Mouse (Mus musculus): Measurements from ENCODE around the gene Slmap. TPM values are rescaled to one million over a fixed set of nuclear protein-coding genes. Genes with fewer than 3 reads are reported as not detected.

The Slmap gene
- polyA plus RNA-seq, 1 experiment from 2014 or later, result 19.1 TPM

- Histone ChIP-seq H3K27me3 (ENCODE audit: control insufficient read depth, insufficient read depth, low read length) (no peaks in the 10 kb centered on the region), H3K27ac (replicated peaks; ENCODE audit: low read depth, low read length) (no peak overlapping the region), H3K4me2 (ENCODE audit: low read length) (no peak overlapping the region), H3K9me3 (ENCODE audit: control insufficient read depth, low read length) (no peaks in the 10 kb centered on the region), H3K4me3 (replicated peaks; ENCODE audit: low read depth, low read length) (no peak overlapping the region), H3K9ac (replicated peaks; ENCODE audit: low read length) (no peak overlapping the region), H3K36me3 (ENCODE audit: control insufficient read depth, insufficient read depth, low read length) (no peaks in the 10 kb centered on the region), H3K4me1 (ENCODE audit: control insufficient read depth, insufficient read depth, low read length) (no peaks in the 10 kb centered on the region)
- 89% methylated on average over 4 of the region's 4 CpGs for WGBS
- DNase-seq (no peak), ATAC-seq (ENCODE audit: low FRiP score, low TSS enrichment) (no peak)
Observed at GRCm38 (mm10) chr14:26539241-26539640, 4.5 kb upstream of the Slmap start.

- under 1% methylated on average over 92 of the region's 92 CpGs for WGBS
- peak; percentile 70 for DNase-seq
Observed at GRCm38 (mm10) chr14:26533821-26534756, 642 bp downstream of the Slmap start.

GRCm38 (mm10) chr14:26533267-26533666, 1.5 kb downstream of the Slmap start:
- Histone ChIP-seq H3K4me1 (ENCODE audit: control insufficient read depth, insufficient read depth, low read length) (peaks cover 33% of the 10 kb centered on the region), H3K4me3 (replicated peaks; ENCODE audit: low read depth, low read length) (peak overlapping the region; percentile 94), H3K4me2 (ENCODE audit: low read length) (peak overlapping the region; percentile 78), H3K9me3 (ENCODE audit: control insufficient read depth, low read length) (no peaks in the 10 kb centered on the region), H3K9ac (replicated peaks; ENCODE audit: low read length) (peak overlapping the region; percentile 86), H3K27me3 (ENCODE audit: control insufficient read depth, insufficient read depth, low read length) (no peaks in the 10 kb centered on the region), H3K36me3 (ENCODE audit: control insufficient read depth, insufficient read depth, low read length) (no peaks in the 10 kb centered on the region), H3K27ac (replicated peaks; ENCODE audit: low read depth, low read length) (no peak overlapping the region)
- WGBS, result 29% methylated on average over 19 of the region's 19 CpGs
- ATAC-seq (ENCODE audit: low FRiP score, low TSS enrichment) (no peak), DNase-seq (no peak)

More at GRCm38 (mm10) chr14:26533821-26534756, 642 bp downstream of the Slmap start:
- H3K4me2 ChIP-seq (ENCODE audit: low read length), result peak overlapping the region; percentile 78
- no peaks in the 10 kb centered on the region for H3K36me3 ChIP-seq (ENCODE audit: control insufficient read depth, insufficient read depth, low read length)
- peak; percentile 91 for ATAC-seq (ENCODE audit: low FRiP score, low TSS enrichment)
- H3K27me3 ChIP-seq (ENCODE audit: control insufficient read depth, insufficient read depth, low read length), result no peaks in the 10 kb centered on the region
- peak overlapping the region; percentile 82 for H3K27ac ChIP-seq (replicated peaks; ENCODE audit: low read depth, low read length)
- peak overlapping the region; percentile 94 for H3K4me3 ChIP-seq (replicated peaks; ENCODE audit: low read depth, low read length)
- H3K9me3 ChIP-seq (ENCODE audit: control insufficient read depth, low read length), result no peaks in the 10 kb centered on the region
- peaks cover 33% of the 10 kb centered on the region for H3K4me1 ChIP-seq (ENCODE audit: control insufficient read depth, insufficient read depth, low read length)
- H3K9ac ChIP-seq (replicated peaks; ENCODE audit: low read length), result peak overlapping the region; percentile 86

- 65% methylated on average over 9 of the region's 9 CpGs for WGBS
- H3K9ac ChIP-seq (replicated peaks; ENCODE audit: low read length), result peak overlapping the region; percentile 86
- H3K4me1 ChIP-seq (ENCODE audit: control insufficient read depth, insufficient read depth, low read length), result peaks cover 33% of the 10 kb centered on the region
- H3K27me3 ChIP-seq (ENCODE audit: control insufficient read depth, insufficient read depth, low read length), result no peaks in the 10 kb centered on the region
- no peak for DNase-seq
- no peaks in the 10 kb centered on the region for H3K9me3 ChIP-seq (ENCODE audit: control insufficient read depth, low read length)
- peak overlapping the region; percentile 94 for H3K4me3 ChIP-seq (replicated peaks; ENCODE audit: low read depth, low read length)
- ATAC-seq (ENCODE audit: low FRiP score, low TSS enrichment), result no peak
- peak overlapping the region; percentile 78 for H3K4me2 ChIP-seq (ENCODE audit: low read length)
- H3K27ac ChIP-seq (replicated peaks; ENCODE audit: low read depth, low read length), result no peak overlapping the region
- no peaks in the 10 kb centered on the region for H3K36me3 ChIP-seq (ENCODE audit: control insufficient read depth, insufficient read depth, low read length)
Observed at GRCm38 (mm10) chr14:26532752-26533151, 2.0 kb downstream of the Slmap start.

- ATAC-seq (ENCODE audit: low FRiP score, low TSS enrichment) (no peak), DNase-seq (no peak)
- Histone ChIP-seq H3K4me1 (ENCODE audit: control insufficient read depth, insufficient read depth, low read length) (peaks cover 33% of the 10 kb centered on the region), H3K4me3 (replicated peaks; ENCODE audit: low read depth, low read length) (0 out of 2 replicates have a peak overlapping the region, but pooled peaks have one; percentile 1), H3K4me2 (ENCODE audit: low read length) (peak overlapping the region; percentile 20), H3K27me3 (ENCODE audit: control insufficient read depth, insufficient read depth, low read length) (no peaks in the 10 kb centered on the region), H3K9me3 (ENCODE audit: control insufficient read depth, low read length) (no peaks in the 10 kb centered on the region), H3K36me3 (ENCODE audit: control insufficient read depth, insufficient read depth, low read length) (no peaks in the 10 kb centered on the region), H3K27ac (replicated peaks; ENCODE audit: low read depth, low read length) (no peak overlapping the region), H3K9ac (replicated peaks; ENCODE audit: low read length) (0 out of 2 replicates have a peak overlapping the region, but pooled peaks have one; percentile 12)
- whole genome bisulfite sequencing, result 86% methylated on average over 10 of the region's 10 CpGs
Observed at GRCm38 (mm10) chr14:26531410-26532313, 3.1 kb downstream of the Slmap start.

- no peak for DNase-seq
Observed at GRCm38 (mm10) chr14:26530350-26530749, 4.4 kb downstream of the Slmap start.

GRCm38 (mm10) chr14:26528296-26528695, 6.4 kb downstream of the Slmap start:
- no peak overlapping the region for H3K9ac ChIP-seq (replicated peaks; ENCODE audit: low read length)
- ATAC-seq (ENCODE audit: low FRiP score, low TSS enrichment), result no peak
- no peak overlapping the region for H3K4me3 ChIP-seq (replicated peaks; ENCODE audit: low read depth, low read length)
- H3K9me3 ChIP-seq (ENCODE audit: control insufficient read depth, low read length), result no peaks in the 10 kb centered on the region
- peaks cover 29% of the 10 kb centered on the region for H3K4me1 ChIP-seq (ENCODE audit: control insufficient read depth, insufficient read depth, low read length)
- 0 out of 2 replicates have a peak, but pooled peaks cover 3% of the 10 kb centered on the region for H3K36me3 ChIP-seq (ENCODE audit: control insufficient read depth, insufficient read depth, low read length)
- no peaks in the 10 kb centered on the region for H3K27me3 ChIP-seq (ENCODE audit: control insufficient read depth, insufficient read depth, low read length)
- no peak for DNase-seq
- WGBS, result 84% methylated on average over 2 of the region's 2 CpGs
- no peak overlapping the region for H3K4me2 ChIP-seq (ENCODE audit: low read length)
- H3K27ac ChIP-seq (replicated peaks; ENCODE audit: low read depth, low read length), result no peak overlapping the region

More at GRCm38 (mm10) chr14:26530350-26530749, 4.4 kb downstream of the Slmap start:
- no peaks in the 10 kb centered on the region for H3K36me3 ChIP-seq (ENCODE audit: control insufficient read depth, insufficient read depth, low read length)
- peaks cover 33% of the 10 kb centered on the region for H3K4me1 ChIP-seq (ENCODE audit: control insufficient read depth, insufficient read depth, low read length)
- 56% methylated on average over 7 of the region's 7 CpGs for WGBS
- no peaks in the 10 kb centered on the region for H3K27me3 ChIP-seq (ENCODE audit: control insufficient read depth, insufficient read depth, low read length)
- H3K9me3 ChIP-seq (ENCODE audit: control insufficient read depth, low read length), result no peaks in the 10 kb centered on the region
- no peak overlapping the region for H3K9ac ChIP-seq (replicated peaks; ENCODE audit: low read length)
- H3K4me2 ChIP-seq (ENCODE audit: low read length), result peak overlapping the region; percentile 20; the same call in 1 of the 2 replicates
- no peak overlapping the region for H3K27ac ChIP-seq (replicated peaks; ENCODE audit: low read depth, low read length)
- no peak for ATAC-seq (ENCODE audit: low FRiP score, low TSS enrichment)
- no peak overlapping the region for H3K4me3 ChIP-seq (replicated peaks; ENCODE audit: low read depth, low read length)

- ATAC-seq (ENCODE audit: low FRiP score, low TSS enrichment) (no peak), DNase-seq (no peak)
- Histone ChIP-seq H3K4me3 (replicated peaks; ENCODE audit: low read depth, low read length) (no peak overlapping the region), H3K36me3 (ENCODE audit: control insufficient read depth, insufficient read depth, low read length) (0 out of 2 replicates have a peak, but pooled peaks cover 3% of the 10 kb centered on the region), H3K9me3 (ENCODE audit: control insufficient read depth, low read length) (no peaks in the 10 kb centered on the region), H3K27ac (replicated peaks; ENCODE audit: low read depth, low read length) (no peak overlapping the region), H3K27me3 (ENCODE audit: control insufficient read depth, insufficient read depth, low read length) (no peaks in the 10 kb centered on the region), H3K4me1 (ENCODE audit: control insufficient read depth, insufficient read depth, low read length) (peaks cover 10% of the 10 kb centered on the region), H3K9ac (replicated peaks; ENCODE audit: low read length) (no peak overlapping the region), H3K4me2 (ENCODE audit: low read length) (no peak overlapping the region)
- 44% methylated on average over 3 of the region's 3 CpGs for WGBS
Observed at GRCm38 (mm10) chr14:26525955-26526354, 8.8 kb downstream of the Slmap start.
